Mouse (Mus musculus): Measurements from ENCODE around the gene Amdhd1. TPM values are rescaled to one million over a fixed set of nuclear protein-coding genes. Genes with fewer than 3 reads are reported as not detected.

Amdhd1 gene
- polyA plus RNA-seq, 1 experiment, result 1.1 TPM

Other genes with a start within 250 kb of the Amdhd1 start
- gene Elk3, start 228.9 kb downstream of the Amdhd1 start, polyA plus RNA-seq (2012; rRNA removed), result 20.7 and 25.0 TPM in 2 replicates
- 39.1 and 42.1 TPM in 2 replicates for gene Lta4h, start 86.6 kb downstream of the Amdhd1 start, polyA plus RNA-seq (2012; rRNA removed)
- 8.0 and 8.3 TPM in 2 replicates for gene Hal, start 51.3 kb downstream of the Amdhd1 start, polyA plus RNA-seq (2012; rRNA removed)
- gene Ccdc38, start 599 bp upstream of the Amdhd1 start, polyA plus RNA-seq (2012; rRNA removed), result 0.09 and 0.23 TPM in 2 replicates
- gene Snrpf, start 49.7 kb upstream of the Amdhd1 start, polyA plus RNA-seq (2012; rRNA removed), result 12.8 and 21.0 TPM in 2 replicates
- gene Ntn4, start 100.6 kb upstream of the Amdhd1 start, polyA plus RNA-seq (2012; rRNA removed), result 6.7 and 7.6 TPM in 2 replicates

Measured in gonadal fat pad, adult 2 months (tissue).